Mouse (Mus musculus): ENCODE measurements around the gene Arhgap28. TPM values are rescaled to one million over a fixed set of nuclear protein-coding genes. Genes with fewer than 3 reads are reported as not detected.

Gene Arhgap28
- polyA plus RNA-seq, 2 experiments = 0.57 to 0.91 TPM

DNA sequence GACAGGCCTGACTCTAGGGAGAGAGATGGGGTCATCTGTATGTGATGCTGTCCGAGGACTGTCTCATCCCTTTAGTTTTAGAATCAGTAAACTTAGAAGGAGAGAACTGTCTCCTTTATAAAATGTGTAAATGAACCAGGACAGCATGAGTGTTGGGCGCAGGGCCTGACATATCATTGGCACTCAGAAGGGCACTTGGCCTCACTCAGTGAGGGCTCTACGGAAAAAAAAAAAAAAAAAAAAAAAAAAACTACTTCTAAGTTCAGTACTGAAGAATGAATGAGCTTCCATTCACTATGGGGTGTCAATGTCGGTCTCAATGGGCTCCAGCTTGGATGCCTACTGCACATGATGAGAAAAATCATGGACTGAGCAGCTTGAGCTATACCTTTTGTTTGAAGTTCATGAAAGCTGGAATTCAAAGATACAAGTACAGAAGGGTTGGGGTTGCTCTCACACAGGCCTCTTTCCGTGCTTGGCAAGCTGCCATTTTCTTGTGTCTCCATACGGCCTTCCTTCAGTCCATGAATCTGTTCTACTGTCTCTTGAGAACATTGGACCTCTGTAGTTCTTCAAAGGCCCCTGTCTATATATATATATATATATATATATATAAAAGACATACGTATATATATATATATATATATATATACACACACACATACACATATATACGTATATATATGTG, 36.9 kb downstream of the Arhgap28 start:
- H3K4me2 ChIP-seq (ENCODE audit: low read depth) = no peak overlapping the region
- no peak for ATAC-seq (ENCODE audit: insufficient read depth)

DNA sequence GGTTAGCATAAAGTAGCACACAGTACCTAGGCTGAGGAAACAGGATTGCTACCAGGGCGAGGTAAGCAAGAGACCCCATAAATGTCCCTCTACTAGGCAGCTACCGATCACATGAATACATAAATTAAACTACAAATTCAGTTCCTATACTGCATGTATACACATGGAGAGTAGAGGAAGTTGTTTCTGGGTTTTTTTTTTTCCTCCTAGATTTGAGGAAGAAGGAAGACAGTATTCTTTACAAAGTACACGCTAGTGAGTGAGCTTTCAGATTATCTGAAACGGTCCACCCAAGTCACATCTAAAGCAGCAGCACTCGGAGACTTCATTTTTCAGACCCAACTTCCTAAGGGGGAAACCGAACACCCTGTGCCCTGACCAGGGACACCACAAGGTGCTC, 41.1 kb downstream of the Arhgap28 start:
- ATAC-seq (ENCODE audit: insufficient read depth) = no peak
- H3K4me2 ChIP-seq (ENCODE audit: low read depth) = no peak overlapping the region
- 52% methylated on average over 6 of the region's 6 CpGs for WGBS (ENCODE audit: insufficient replicate concordance)
- H3K4me3 ChIP-seq (ENCODE audit: insufficient read depth in 1 of 2, low read depth in 2 of 2, low read length in 2 of 2) = no peak overlapping the region
- no peaks in the 10 kb centered on the region for H3K4me1 ChIP-seq (replicated peaks; ENCODE audit: control insufficient read depth in 2 of 2, insufficient read depth in 2 of 2, low read length in 1 of 2)
- no peaks in the 10 kb centered on the region for H3K27me3 ChIP-seq (ENCODE audit: control insufficient read depth, insufficient read depth, low read length)
- no peaks in the 10 kb centered on the region for H3K36me3 ChIP-seq (replicated peaks; ENCODE audit: control insufficient read depth, insufficient read depth, low read depth)
- H3K27ac ChIP-seq = no peak overlapping the region
- TF ChIP-seq EP300 (IDR thresholded peaks at IDR 0.05; ENCODE audit: low read depth) (no peak), CTCF (IDR thresholded peaks at IDR 0.05; ENCODE audit: low read depth) (no peak)
- no peaks in the 10 kb centered on the region for H3K9me3 ChIP-seq (ENCODE audit: control insufficient read depth, low read length)
- DNase-seq (ENCODE audit: low read depth in 3 of 3, low spot score in 3 of 3) = no peak
- H3K9ac ChIP-seq (replicated peaks) = no peak overlapping the region

More for the DNA sequence above, 36.9 kb downstream of the Arhgap28 start:
- Histone ChIP-seq H3K27ac (no peak overlapping the region), H3K4me3 (ENCODE audit: insufficient read depth in 1 of 2, low read depth in 2 of 2, low read length in 2 of 2) (no peak overlapping the region), H3K27me3 (ENCODE audit: control insufficient read depth, insufficient read depth, low read length) (no peaks in the 10 kb centered on the region), H3K36me3 (replicated peaks; ENCODE audit: control insufficient read depth, insufficient read depth, low read depth) (no peaks in the 10 kb centered on the region), H3K9me3 (ENCODE audit: control insufficient read depth, low read length) (no peaks in the 10 kb centered on the region), H3K9ac (replicated peaks) (no peak overlapping the region), H3K4me1 (replicated peaks; ENCODE audit: control insufficient read depth in 2 of 2, insufficient read depth in 2 of 2, low read length in 1 of 2) (no peaks in the 10 kb centered on the region)
- 62% methylated on average over 8 of the region's 8 CpGs for WGBS (ENCODE audit: insufficient replicate concordance)
- TF ChIP-seq CTCF (IDR thresholded peaks at IDR 0.05; ENCODE audit: low read depth) (no peak), EP300 (IDR thresholded peaks at IDR 0.05; ENCODE audit: low read depth) (no peak)
- no peak for DNase-seq (ENCODE audit: low read depth in 3 of 3, low spot score in 3 of 3)

GRCm38 (mm10) chr17:67962020-67962419, 41.9 kb downstream of the Arhgap28 start:
- 71% methylated on average over 8 of the region's 8 CpGs for WGBS (ENCODE audit: insufficient replicate concordance)
- Histone ChIP-seq H3K36me3 (replicated peaks; ENCODE audit: control insufficient read depth, insufficient read depth, low read depth) (no peaks in the 10 kb centered on the region), H3K4me3 (ENCODE audit: insufficient read depth in 1 of 2, low read depth in 2 of 2, low read length in 2 of 2) (no peak overlapping the region), H3K4me2 (ENCODE audit: low read depth) (no peak overlapping the region), H3K27ac (no peak overlapping the region), H3K9ac (replicated peaks) (no peak overlapping the region), H3K27me3 (ENCODE audit: control insufficient read depth, insufficient read depth, low read length) (no peaks in the 10 kb centered on the region), H3K9me3 (ENCODE audit: control insufficient read depth, low read length) (no peaks in the 10 kb centered on the region), H3K4me1 (replicated peaks; ENCODE audit: control insufficient read depth in 2 of 2, insufficient read depth in 2 of 2, low read length in 1 of 2) (no peaks in the 10 kb centered on the region)
- DNase-seq (ENCODE audit: low read depth in 3 of 3, low spot score in 3 of 3) (no peak), ATAC-seq (ENCODE audit: insufficient read depth) (no peak)
- no peak for TF ChIP-seq EP300 (IDR thresholded peaks at IDR 0.05; ENCODE audit: low read depth)
- TF ChIP-seq CTCF (IDR thresholded peaks at IDR 0.05; ENCODE audit: low read depth) = no peak

DNA sequence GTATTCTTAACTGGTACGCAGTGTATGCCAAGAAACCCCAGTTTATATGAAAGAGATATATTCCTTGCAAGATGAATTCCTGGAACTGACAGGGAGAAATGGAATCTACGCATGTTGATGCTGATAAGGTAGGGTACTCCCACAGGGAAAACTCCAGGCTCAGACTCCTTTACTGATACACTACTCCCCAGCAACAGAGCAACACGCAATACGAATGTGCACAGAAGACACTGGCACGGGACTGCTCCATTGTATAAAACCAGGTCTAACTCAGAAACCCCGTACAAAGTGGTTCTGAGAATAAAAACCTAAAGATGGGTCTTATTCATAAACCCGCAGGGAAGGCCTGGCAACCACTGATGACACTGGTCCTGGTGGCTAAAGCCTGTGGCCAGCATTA, 45.0 kb downstream of the Arhgap28 start:
- ATAC-seq (ENCODE audit: insufficient read depth) (no peak), DNase-seq (ENCODE audit: low read depth in 3 of 3, low spot score in 3 of 3) (no peak)
- H3K4me1 ChIP-seq (replicated peaks; ENCODE audit: control insufficient read depth in 2 of 2, insufficient read depth in 2 of 2, low read length in 1 of 2) = no peaks in the 10 kb centered on the region
- 62% methylated on average over 7 of the region's 7 CpGs for WGBS (ENCODE audit: insufficient replicate concordance)
- H3K36me3 ChIP-seq (replicated peaks; ENCODE audit: control insufficient read depth, insufficient read depth, low read depth) = no peaks in the 10 kb centered on the region
- no peak overlapping the region for H3K4me2 ChIP-seq (ENCODE audit: low read depth)
- no peak overlapping the region for H3K4me3 ChIP-seq (ENCODE audit: insufficient read depth in 1 of 2, low read depth in 2 of 2, low read length in 2 of 2)
- no peaks in the 10 kb centered on the region for H3K9me3 ChIP-seq (ENCODE audit: control insufficient read depth, low read length)
- TF ChIP-seq CTCF (IDR thresholded peaks at IDR 0.05; ENCODE audit: low read depth) = no peak
- TF ChIP-seq EP300 (IDR thresholded peaks at IDR 0.05; ENCODE audit: low read depth) = no peak
- no peaks in the 10 kb centered on the region for H3K27me3 ChIP-seq (ENCODE audit: control insufficient read depth, insufficient read depth, low read length)
- no peak overlapping the region for H3K27ac ChIP-seq
- no peak overlapping the region for H3K9ac ChIP-seq (replicated peaks)

DNA sequence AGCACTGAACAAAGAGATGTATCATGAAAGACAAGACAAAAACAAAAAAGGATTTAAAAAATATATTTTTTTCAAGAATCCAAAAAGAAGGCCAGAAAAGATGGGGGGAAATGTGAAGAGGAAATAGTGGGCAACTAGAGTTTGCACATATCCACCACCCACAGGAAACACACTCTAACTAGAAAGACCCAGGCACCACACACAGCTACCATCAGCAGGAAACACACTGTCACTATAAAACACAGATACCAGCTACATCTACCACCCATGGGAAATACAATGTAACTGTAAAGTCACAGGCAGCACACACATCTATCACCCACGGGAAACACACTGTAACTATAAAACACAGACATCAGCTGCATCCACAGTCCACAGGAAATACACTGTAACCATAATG, 46.3 kb downstream of the Arhgap28 start:
- no peaks in the 10 kb centered on the region for H3K27me3 ChIP-seq (ENCODE audit: control insufficient read depth, insufficient read depth, low read length)
- no peaks in the 10 kb centered on the region for H3K36me3 ChIP-seq (replicated peaks; ENCODE audit: control insufficient read depth, insufficient read depth, low read depth)
- TF ChIP-seq CTCF (IDR thresholded peaks at IDR 0.05; ENCODE audit: low read depth) (no peak), EP300 (IDR thresholded peaks at IDR 0.05; ENCODE audit: low read depth) (no peak)
- no peak for ATAC-seq (ENCODE audit: insufficient read depth)
- DNase-seq (ENCODE audit: low read depth in 3 of 3, low spot score in 3 of 3) = no peak
- H3K4me2 ChIP-seq (ENCODE audit: low read depth) = no peak overlapping the region
- H3K9ac ChIP-seq (replicated peaks) = no peak overlapping the region
- no peak overlapping the region for H3K27ac ChIP-seq
- WGBS (ENCODE audit: insufficient replicate concordance) = 6% methylated on average over 1 of the region's 1 CpGs
- no peaks in the 10 kb centered on the region for H3K4me1 ChIP-seq (replicated peaks; ENCODE audit: control insufficient read depth in 2 of 2, insufficient read depth in 2 of 2, low read length in 1 of 2)
- no peaks in the 10 kb centered on the region for H3K9me3 ChIP-seq (ENCODE audit: control insufficient read depth, low read length)
- H3K4me3 ChIP-seq (ENCODE audit: insufficient read depth in 1 of 2, low read depth in 2 of 2, low read length in 2 of 2) = no peak overlapping the region
